Mouse (Mus musculus) hindbrain, embryonic 11.5 days (tissue): ENCODE data around the gene Il21r. TPM values are rescaled to one million over a fixed set of nuclear protein-coding genes. Genes with fewer than 3 reads are reported as not detected.

Experiments used
- ATAC-seq: fragments of 200-750 bp; cut with Nextera tagmentation; 2 replicates; pipeline ENCODE4 v1.8.0; 2017; ENCODE audit warnings: mild to moderate bottlenecking, moderate TSS enrichment, moderate library complexity; ENCODE audit not compliant: low FRiP score
- DNase-seq: peaks from one replicate; pipeline ENCODE4 v3.0.0-alpha.2; 2015; ENCODE audit warnings: low spot score
- H3K27ac ChIP-seq: fragments of 300-500 bp; sonication (generic); 2 replicates; pipeline ENCODE4 v1.5.1; 2014; ENCODE audit warnings: mild to moderate bottlenecking, low read depth, low read length
- H3K27me3 ChIP-seq: fragments of 300-500 bp; sonication (generic); 2 replicates; pipeline ENCODE4 v1.6.1; 2014; ENCODE audit warnings: mild to moderate bottlenecking, low read length, moderate library complexity, mixed read lengths; ENCODE audit not compliant: control insufficient read depth, insufficient read depth
- H3K36me3 ChIP-seq: fragments of 300-500 bp; sonication (generic); 2 replicates; pipeline ENCODE4 v1.6.1; 2014; ENCODE audit warnings: mild to moderate bottlenecking, low read length, moderate library complexity, mixed read lengths; ENCODE audit not compliant: control insufficient read depth, insufficient read depth
- H3K4me1 ChIP-seq: fragments of 300-500 bp; sonication (generic); replicated peaks from 2 replicates; pipeline ENCODE4 v1.6.1; 2014; ENCODE audit warnings: low read length, mixed read lengths; ENCODE audit not compliant: control insufficient read depth, insufficient read depth
- H3K4me2 ChIP-seq: fragments of 300-500 bp; sonication (generic); replicated peaks from 2 replicates; pipeline ENCODE4 v1.6.1; 2014; ENCODE audit warnings: mild to moderate bottlenecking, low read depth, low read length
- H3K4me3 ChIP-seq: fragments of 300-500 bp; sonication (generic); 2 replicates; pipeline ENCODE4 v1.5.1; 2014; ENCODE audit warnings: low read depth, low read length
- H3K9ac ChIP-seq: fragments of 300-500 bp; sonication (generic); 2 replicates; pipeline ENCODE4 v1.6.1; 2014; ENCODE audit warnings: low read depth, low read length
- H3K9me3 ChIP-seq: fragments of 300-500 bp; sonication (generic); 2 replicates; pipeline ENCODE4 v1.6.1; 2016; ENCODE audit warnings: low read length; ENCODE audit not compliant: control insufficient read depth
- WGBS: fragments of 180-500 bp; shearing (Covaris S2); extraction: QIAGEN DNeasy Blood & Tissue Kit; methylation state at CpG from one replicate; pipeline ENCODE4 v1.1.7; 2014; 5-methylcytosine and 5-hydroxymethylcytosine counted together
- polyA plus RNA-seq: library from polyadenylated mRNA; unstranded; fragments of >200 nt; fragmentation: Nextera tagmentation; extraction: Ambion mirVana; gene quantifications from 2 replicates; pipeline ENCODE4 v1.2.1, GENCODE M21; 2014

The Il21r gene
- 0.09 and 0.25 TPM in 2 replicates for polyA plus RNA-seq

- 70% methylated on average over 11 of the region's 11 CpGs for WGBS
- Histone ChIP-seq H3K27ac (no peak within 1 kb of the TSS), H3K36me3 (no peaks in the 10 kb centered on the region), H3K9me3 (no peaks in the 10 kb centered on the region), H3K4me2 (no peak within 1 kb of the TSS), H3K9ac (no peak within 1 kb of the TSS), H3K27me3 (no peaks in the 10 kb centered on the region), H3K4me3 (no peak within 1 kb of the TSS), H3K4me1 (no peaks in the 10 kb centered on the region)
- ATAC-seq: no peak
- DNase-seq: no peak
Observed at GRCm38 (mm10) chr7:125603185-125603631, at the start of gene Il21r. TSS of gene Il21r (plus strand) at chr7:125603429.

DNA sequence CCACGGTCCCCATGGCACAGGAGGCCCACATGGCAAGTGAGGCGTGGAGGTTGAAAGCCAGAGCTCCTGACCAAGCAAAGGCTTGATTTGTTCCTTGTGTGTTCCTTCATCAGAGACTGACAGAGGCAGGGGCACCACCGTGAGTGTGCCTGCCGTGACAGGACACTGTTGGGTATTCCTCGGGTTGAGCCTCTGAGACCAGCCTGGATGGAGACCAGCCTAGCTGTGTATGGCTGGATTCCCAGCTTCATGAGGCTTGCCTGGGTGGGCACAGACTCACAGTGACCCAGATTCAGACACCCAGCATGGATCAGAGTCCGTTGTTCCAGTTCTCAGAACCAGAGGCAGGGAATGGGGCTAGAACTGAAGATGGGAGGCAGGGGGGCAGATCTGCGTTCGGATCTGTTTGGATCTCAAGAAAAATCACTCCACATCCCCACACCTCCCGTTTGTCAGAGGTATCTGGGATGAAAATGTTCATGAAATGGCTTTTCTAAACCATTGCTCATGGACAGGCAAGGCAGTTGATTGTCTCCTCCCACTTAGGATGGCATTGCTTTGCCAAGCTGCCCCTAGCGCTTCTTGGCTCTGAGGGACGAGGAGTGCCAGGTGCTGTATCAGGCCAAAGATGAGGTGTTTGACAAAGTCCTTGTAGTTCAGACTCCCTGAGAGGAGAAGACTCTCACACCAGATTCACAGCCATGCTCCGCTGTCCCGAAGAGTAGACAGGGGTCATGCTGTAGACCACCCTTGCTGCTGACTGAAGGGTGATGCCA lies 49.4 kb upstream of the Il21r start:
- no peaks in the 10 kb centered on the region for H3K36me3 ChIP-seq
- H3K9me3 ChIP-seq: no peaks in the 10 kb centered on the region
- H3K27me3 ChIP-seq: peaks cover 8% of the 10 kb centered on the region; the same call in 1 of the 2 replicates
- 90% methylated on average over 13 of the region's 13 CpGs for WGBS
- H3K4me1 ChIP-seq: peaks cover 5% of the 10 kb centered on the region; the same call in 1 of the 2 replicates
- H3K9ac ChIP-seq: no peak overlapping the region
- H3K4me2 ChIP-seq: no peak overlapping the region
- no peak for ATAC-seq
- H3K4me3 ChIP-seq: no peak overlapping the region
- no peak overlapping the region for H3K27ac ChIP-seq
- DNase-seq: no peak

- no peak overlapping the region for H3K4me2 ChIP-seq
- no peak for DNase-seq
- H3K9ac ChIP-seq: no peak overlapping the region
- H3K4me1 ChIP-seq: peaks cover 5% of the 10 kb centered on the region; the same call in 1 of the 2 replicates
- H3K4me3 ChIP-seq: no peak overlapping the region
- ATAC-seq: no peak
- WGBS: 81% methylated on average over 9 of the region's 9 CpGs
- no peaks in the 10 kb centered on the region for H3K9me3 ChIP-seq
- peaks cover 8% of the 10 kb centered on the region; the same call in 1 of the 2 replicates for H3K27me3 ChIP-seq
- no peaks in the 10 kb centered on the region for H3K36me3 ChIP-seq
- H3K27ac ChIP-seq: no peak overlapping the region
Observed at GRCm38 (mm10) chr7:125554456-125555114, 48.6 kb upstream of the Il21r start.

DNA sequence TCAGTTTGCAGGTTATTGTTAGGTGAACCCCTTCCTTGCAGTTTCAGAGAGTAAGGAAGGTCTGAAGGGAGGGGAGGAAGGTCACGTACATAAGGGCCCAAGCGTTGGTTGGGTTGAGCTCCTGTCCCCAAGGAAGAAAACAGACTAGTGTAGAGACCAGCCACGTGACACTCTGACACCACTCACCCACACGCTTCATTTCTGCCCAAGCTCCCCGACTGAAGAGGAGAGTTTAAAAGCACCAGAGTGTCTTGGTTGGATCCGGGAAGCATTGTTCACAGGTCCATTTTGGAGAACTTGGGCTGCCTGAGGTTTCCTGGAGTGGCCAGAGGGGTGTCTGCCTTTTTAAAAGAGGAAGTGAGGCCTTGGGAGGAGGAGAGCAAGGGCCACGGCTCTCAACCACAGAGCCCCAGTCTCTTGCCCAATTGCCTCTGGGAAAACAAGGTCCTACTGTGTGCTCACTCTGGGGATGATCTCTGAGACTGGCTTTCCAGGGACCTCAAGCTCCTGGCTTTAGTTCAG lies 47.8 kb upstream of the Il21r start:
- Histone ChIP-seq H3K9ac (no peak overlapping the region), H3K4me2 (no peak overlapping the region), H3K4me3 (no peak overlapping the region), H3K27ac (no peak overlapping the region), H3K36me3 (no peaks in the 10 kb centered on the region), H3K9me3 (no peaks in the 10 kb centered on the region), H3K27me3 (peaks cover 8% of the 10 kb centered on the region; the same call in 1 of the 2 replicates), H3K4me1 (peaks cover 5% of the 10 kb centered on the region; the same call in 1 of the 2 replicates)
- WGBS: 85% methylated on average over 7 of the region's 7 CpGs
- no peak for DNase-seq
- no peak for ATAC-seq

DNA sequence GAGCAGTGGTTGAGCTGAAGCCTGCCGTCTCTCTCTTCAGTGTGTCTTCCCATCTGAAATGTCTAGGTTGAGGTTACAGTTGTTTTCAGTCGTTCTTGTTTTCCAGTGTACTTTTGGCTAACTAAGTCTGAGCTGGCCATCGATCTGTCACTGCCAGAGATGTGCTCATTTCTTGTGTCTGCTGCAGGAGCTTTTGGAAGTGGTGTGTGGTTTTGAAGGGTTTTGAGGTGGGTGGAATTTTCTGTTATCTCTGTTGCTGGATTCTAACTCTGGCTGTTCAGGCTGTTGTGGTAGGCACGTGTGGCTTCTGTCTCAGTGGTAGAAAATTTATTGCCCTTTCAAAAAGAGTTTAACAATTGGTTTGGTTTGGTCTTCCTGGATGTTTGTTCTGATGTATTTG lies 47.1 kb upstream of the Il21r start:
- Histone ChIP-seq H3K27me3 (peaks cover 7% of the 10 kb centered on the region; the same call in 1 of the 2 replicates), H3K9ac (no peak overlapping the region), H3K36me3 (no peaks in the 10 kb centered on the region), H3K27ac (no peak overlapping the region), H3K4me3 (no peak overlapping the region), H3K9me3 (no peaks in the 10 kb centered on the region), H3K4me2 (no peak overlapping the region), H3K4me1 (peaks cover 5% of the 10 kb centered on the region; the same call in 1 of the 2 replicates)
- DNase-seq (no peak), ATAC-seq (no peak)
- WGBS: 82% methylated on average over 4 of the region's 4 CpGs

DNA sequence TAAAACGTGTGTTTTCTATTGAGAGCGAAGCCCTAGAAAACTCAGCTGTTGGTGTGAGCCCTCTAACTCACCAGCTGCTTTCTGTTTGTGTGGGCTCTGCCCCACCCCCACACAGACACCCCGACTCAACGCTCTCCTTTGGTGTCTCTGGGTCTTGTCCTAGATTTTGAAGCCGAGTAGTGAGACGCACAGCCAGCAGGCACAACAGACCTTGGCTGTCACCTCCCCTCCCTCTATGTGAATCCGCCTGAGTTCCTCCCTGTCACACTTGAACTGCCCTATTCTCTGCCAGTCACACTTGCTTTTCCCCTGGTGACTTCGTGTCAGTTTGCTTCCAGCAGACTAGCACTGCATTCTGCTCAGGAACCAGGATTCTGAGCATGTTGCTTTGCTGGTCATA lies 46.4 kb upstream of the Il21r start:
- ATAC-seq: no peak
- no peaks in the 10 kb centered on the region for H3K36me3 ChIP-seq
- H3K9ac ChIP-seq: no peak overlapping the region
- no peak overlapping the region for H3K4me2 ChIP-seq
- no peaks in the 10 kb centered on the region for H3K9me3 ChIP-seq
- H3K27ac ChIP-seq: no peak overlapping the region
- WGBS: 66% methylated on average over 8 of the region's 8 CpGs
- no peak for DNase-seq
- H3K4me3 ChIP-seq: no peak overlapping the region
- H3K4me1 ChIP-seq: peaks cover under 1% of the 10 kb centered on the region; the same call in 1 of the 2 replicates
- H3K27me3 ChIP-seq: peaks cover 7% of the 10 kb centered on the region; the same call in 1 of the 2 replicates

- DNase-seq: no peak
- no peaks in the 10 kb centered on the region for H3K4me1 ChIP-seq
Observed at GRCm38 (mm10) chr7:125558401-125558945, 44.8 kb upstream of the Il21r start.

GRCm38 (mm10) chr7:125558997-125559396 lies 44.2 kb upstream of the Il21r start:
- Histone ChIP-seq H3K4me3 (no peak overlapping the region), H3K27ac (no peak overlapping the region), H3K4me1 (no peaks in the 10 kb centered on the region), H3K27me3 (no peaks in the 10 kb centered on the region), H3K4me2 (no peak overlapping the region), H3K9me3 (no peaks in the 10 kb centered on the region), H3K36me3 (no peaks in the 10 kb centered on the region), H3K9ac (no peak overlapping the region)
- DNase-seq (no peak), ATAC-seq (no peak)
- 60% methylated on average over 5 of the region's 5 CpGs for WGBS

More at GRCm38 (mm10) chr7:125558401-125558945, 44.8 kb upstream of the Il21r start:
- H3K36me3 ChIP-seq: no peaks in the 10 kb centered on the region
- no peak overlapping the region for H3K4me2 ChIP-seq
- no peaks in the 10 kb centered on the region for H3K9me3 ChIP-seq
- no peak overlapping the region for H3K27ac ChIP-seq
- ATAC-seq: no peak
- WGBS: 71% methylated on average over 4 of the region's 4 CpGs
- no peak overlapping the region for H3K9ac ChIP-seq
- no peak overlapping the region for H3K4me3 ChIP-seq
- peaks cover 2% of the 10 kb centered on the region; the same call in 1 of the 2 replicates for H3K27me3 ChIP-seq
